Mouse (Mus musculus): ENCODE results near the gene March7.

DNA sequence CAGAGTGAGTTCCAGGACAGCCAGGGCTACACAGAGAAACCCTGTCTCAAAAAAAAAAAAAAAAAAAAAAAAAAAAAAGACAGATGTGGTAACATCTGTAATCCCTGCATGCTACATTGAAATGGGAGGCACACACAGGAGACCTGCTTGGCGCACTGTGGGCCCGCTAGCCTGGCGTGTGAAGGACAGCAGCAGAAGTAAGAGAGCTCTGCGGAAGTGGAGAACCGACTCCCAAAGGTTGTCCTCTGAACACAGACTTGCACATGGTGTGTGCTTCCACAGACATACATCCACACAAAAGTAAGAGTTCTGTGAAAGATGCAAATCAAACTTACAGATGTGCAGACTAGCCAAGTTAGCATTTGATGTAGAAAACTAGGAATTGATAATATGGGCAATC lies 49.5 kb downstream of the March7 start:
- TF ChIP-seq CTCF (IDR thresholded peaks at IDR 0.05; ENCODE audit: low read depth) (no peak), EP300 (IDR thresholded peaks at IDR 0.05; ENCODE audit: low read depth) (no peak)
